Mouse (Mus musculus) C2C12 (cell line): ENCODE measurements at regions not wholly inside any gene's neighbourhood (a gene's known extent, or its start where the extent isn't known, plus 50 kb on each side); places are given as distances from the start of the nearest gene placed in this dataset.

ENCODE experiments used
- CTCF ChIP-seq: IDR thresholded peaks from one replicate; pipeline ENCODE4 v1.5.1; 2011; ENCODE audit not compliant: control insufficient read depth, insufficient read depth, insufficient read length
- MAX ChIP-seq: IDR thresholded peaks from one replicate; pipeline ENCODE4 v1.6.1; 2011; ENCODE audit warnings: mild to moderate bottlenecking, control low read depth
- MYOG ChIP-seq: IDR thresholded peaks from one replicate; pipeline ENCODE4 v1.6.1; 2011; ENCODE audit not compliant: control insufficient read depth, insufficient read length; ENCODE audit errors: extremely low read depth
- USF1 ChIP-seq: IDR thresholded peaks from one replicate; pipeline ENCODE4 v1.6.1; 2011; ENCODE audit warnings: low read depth, mild to moderate bottlenecking, control low read depth, moderate library complexity

DNA sequence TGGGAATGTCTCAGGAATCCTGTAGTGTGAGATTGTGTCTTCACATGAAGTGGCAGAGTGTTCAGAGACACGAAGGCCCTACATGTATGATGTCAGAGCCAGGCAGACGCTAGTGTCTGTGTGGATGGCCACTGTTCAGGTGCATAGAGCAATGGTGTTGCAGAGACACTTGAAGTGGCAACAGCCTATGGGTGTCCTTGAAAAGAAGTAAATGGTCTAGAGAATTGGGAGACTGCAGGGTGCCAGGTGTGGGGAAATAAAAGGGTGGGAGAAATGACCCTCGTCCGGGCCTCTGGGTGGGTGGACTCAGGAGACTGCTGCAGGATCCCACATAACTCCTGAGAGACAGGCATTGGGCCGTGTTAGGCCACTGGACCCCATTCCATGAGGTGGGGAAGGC lies 127.8 kb upstream of the Peli2 start:
- TF ChIP-seq USF1 (no peak), CTCF (no peak), MAX (no peak), MYOG (no peak)
